Mouse (Mus musculus): ENCODE measurements around the gene Uggt2. TPM values are rescaled to one million over a fixed set of nuclear protein-coding genes. Genes with fewer than 3 reads are reported as not detected.

Uggt2 gene
- total RNA-seq, 4 experiments from 2014 or later: 26.1 to 36.8 (median 31.2) TPM

Other genes with a start within 250 kb of the Uggt2 start
- 100 to 1,000 TPM; 108 to 118 (median 112) TPM for gene Dzip1, start 174.0 kb downstream of the Uggt2 start, total RNA-seq (2022)
- gene Dnajc3, start 161.5 kb downstream of the Uggt2 start, total RNA-seq (2022): 10 to 100 TPM; 30.8 to 32.4 (median 31.5) TPM
- gene Hs6st3, start 38.9 kb upstream of the Uggt2 start, total RNA-seq (2022): 10 to 100 TPM; 50.2 to 63.5 (median 53.8) TPM